Mouse (Mus musculus): ENCODE data around the gene Babam2. TPM values are rescaled to one million over a fixed set of nuclear protein-coding genes. Genes with fewer than 3 reads are reported as not detected.

Babam2 gene
- polyA plus RNA-seq, 1 experiment from 2014 or later: 37.3 TPM

GRCm38 (mm10) chr5:31974614-31975168 is 277.2 kb downstream of the Babam2 start:
- H3K36me3 ChIP-seq (ENCODE audit: control insufficient read depth, insufficient read depth, low read length): no peaks in the 10 kb centered on the region
- no peaks in the 10 kb centered on the region for H3K27me3 ChIP-seq (ENCODE audit: control insufficient read depth, insufficient read depth, low read length)
- WGBS: 64% methylated on average over 3 of the region's 3 CpGs
- H3K9ac ChIP-seq (ENCODE audit: low read length): no peak overlapping the region
- no peak overlapping the region for H3K4me3 ChIP-seq (ENCODE audit: control insufficient read depth in 1 of 2, insufficient read depth in 1 of 2, low read depth in 1 of 2, low read length in 2 of 2)
- H3K4me1 ChIP-seq (ENCODE audit: control insufficient read depth in 2 of 2, insufficient read depth in 2 of 2, low read length in 2 of 2): no peaks in the 10 kb centered on the region
- no peaks in the 10 kb centered on the region for H3K9me3 ChIP-seq (ENCODE audit: control insufficient read depth, low read length)
- ATAC-seq (ENCODE audit: insufficient number of reproducible peaks, insufficient read depth, low FRiP score, low read depth): no peak
- no peak overlapping the region for H3K4me2 ChIP-seq (ENCODE audit: low read length)
- no peak overlapping the region for H3K27ac ChIP-seq (replicated peaks in 1 of 2; ENCODE audit: control insufficient read depth in 1 of 2, insufficient read depth in 1 of 2, low read depth in 2 of 2, low read length in 2 of 2)

GRCm38 (mm10) chr5:31982061-31982460 is 284.6 kb downstream of the Babam2 start:
- H3K4me3 ChIP-seq (ENCODE audit: control insufficient read depth in 1 of 2, insufficient read depth in 1 of 2, low read depth in 1 of 2, low read length in 2 of 2): no peak overlapping the region

GRCm38 (mm10) chr5:31983161-31983560 is 285.7 kb downstream of the Babam2 start:
- Histone ChIP-seq H3K9ac (ENCODE audit: low read length) (no peak overlapping the region), H3K27me3 (ENCODE audit: control insufficient read depth, insufficient read depth, low read length) (no peaks in the 10 kb centered on the region), H3K4me2 (ENCODE audit: low read length) (no peak overlapping the region), H3K4me3 (ENCODE audit: control insufficient read depth in 1 of 2, insufficient read depth in 1 of 2, low read depth in 1 of 2, low read length in 2 of 2) (no peak overlapping the region), H3K9me3 (ENCODE audit: control insufficient read depth, low read length) (no peaks in the 10 kb centered on the region), H3K4me1 (ENCODE audit: control insufficient read depth in 2 of 2, insufficient read depth in 2 of 2, low read length in 2 of 2) (peaks cover 0 to 4% of the 10 kb centered on the region in 2 experiments; a peak in 1 of 4 replicates), H3K36me3 (ENCODE audit: control insufficient read depth, insufficient read depth, low read length) (no peaks in the 10 kb centered on the region), H3K27ac (replicated peaks in 1 of 2; ENCODE audit: control insufficient read depth in 1 of 2, insufficient read depth in 1 of 2, low read depth in 2 of 2, low read length in 2 of 2) (no peak overlapping the region)
- no peak for ATAC-seq (ENCODE audit: insufficient number of reproducible peaks, insufficient read depth, low FRiP score, low read depth)
- 87% methylated on average over 7 of the region's 7 CpGs for WGBS

More at GRCm38 (mm10) chr5:31982061-31982460, 284.6 kb downstream of the Babam2 start:
- Histone ChIP-seq H3K4me1 (ENCODE audit: control insufficient read depth in 2 of 2, insufficient read depth in 2 of 2, low read length in 2 of 2) (peaks cover 0 to 4% of the 10 kb centered on the region in 2 experiments; a peak in 1 of 4 replicates), H3K4me2 (ENCODE audit: low read length) (no peak overlapping the region), H3K36me3 (ENCODE audit: control insufficient read depth, insufficient read depth, low read length) (no peaks in the 10 kb centered on the region), H3K27ac (replicated peaks in 1 of 2; ENCODE audit: control insufficient read depth in 1 of 2, insufficient read depth in 1 of 2, low read depth in 2 of 2, low read length in 2 of 2) (no peak overlapping the region), H3K27me3 (ENCODE audit: control insufficient read depth, insufficient read depth, low read length) (no peaks in the 10 kb centered on the region), H3K9me3 (ENCODE audit: control insufficient read depth, low read length) (no peaks in the 10 kb centered on the region), H3K9ac (ENCODE audit: low read length) (no peak overlapping the region)
- no peak for ATAC-seq (ENCODE audit: insufficient number of reproducible peaks, insufficient read depth, low FRiP score, low read depth)
- 50% methylated on average over 5 of the region's 5 CpGs for WGBS

GRCm38 (mm10) chr5:31983817-31984368 is 286.4 kb downstream of the Babam2 start:
- no peaks in the 10 kb centered on the region for H3K36me3 ChIP-seq (ENCODE audit: control insufficient read depth, insufficient read depth, low read length)
- H3K4me1 ChIP-seq (ENCODE audit: control insufficient read depth in 2 of 2, insufficient read depth in 2 of 2, low read length in 2 of 2): peaks cover 0 to 4% of the 10 kb centered on the region in 2 experiments; a peak in 1 of 4 replicates
- no peak overlapping the region for H3K4me3 ChIP-seq (ENCODE audit: control insufficient read depth in 1 of 2, insufficient read depth in 1 of 2, low read depth in 1 of 2, low read length in 2 of 2)
- H3K4me2 ChIP-seq (ENCODE audit: low read length): no peak overlapping the region
- no peaks in the 10 kb centered on the region for H3K27me3 ChIP-seq (ENCODE audit: control insufficient read depth, insufficient read depth, low read length)
- H3K9ac ChIP-seq (ENCODE audit: low read length): no peak overlapping the region
- 69% methylated on average over 2 of the region's 2 CpGs for WGBS
- ATAC-seq (ENCODE audit: insufficient number of reproducible peaks, insufficient read depth, low FRiP score, low read depth): no peak
- no peaks in the 10 kb centered on the region for H3K9me3 ChIP-seq (ENCODE audit: control insufficient read depth, low read length)
- H3K27ac ChIP-seq (replicated peaks in 1 of 2; ENCODE audit: control insufficient read depth in 1 of 2, insufficient read depth in 1 of 2, low read depth in 2 of 2, low read length in 2 of 2): no peak overlapping the region

GRCm38 (mm10) chr5:31984369-31984961 is 287.0 kb downstream of the Babam2 start:
- no peaks in the 10 kb centered on the region for H3K9me3 ChIP-seq (ENCODE audit: control insufficient read depth, low read length)
- H3K36me3 ChIP-seq (ENCODE audit: control insufficient read depth, insufficient read depth, low read length): no peaks in the 10 kb centered on the region
- 63% methylated on average over 13 of the region's 13 CpGs for WGBS
- H3K9ac ChIP-seq (ENCODE audit: low read length): no peak overlapping the region
- H3K4me3 ChIP-seq (ENCODE audit: control insufficient read depth in 1 of 2, insufficient read depth in 1 of 2, low read depth in 1 of 2, low read length in 2 of 2): no peak overlapping the region
- H3K4me1 ChIP-seq (ENCODE audit: control insufficient read depth in 2 of 2, insufficient read depth in 2 of 2, low read length in 2 of 2): peaks cover 0 to 4% of the 10 kb centered on the region in 2 experiments; a peak in 1 of 4 replicates
- H3K27me3 ChIP-seq (ENCODE audit: control insufficient read depth, insufficient read depth, low read length): no peaks in the 10 kb centered on the region
- no peak for ATAC-seq (ENCODE audit: insufficient number of reproducible peaks, insufficient read depth, low FRiP score, low read depth)
- H3K4me2 ChIP-seq (ENCODE audit: low read length): no peak overlapping the region
- H3K27ac ChIP-seq (replicated peaks in 1 of 2; ENCODE audit: control insufficient read depth in 1 of 2, insufficient read depth in 1 of 2, low read depth in 2 of 2, low read length in 2 of 2): no peak overlapping the region

- no peak for ATAC-seq (ENCODE audit: insufficient number of reproducible peaks, insufficient read depth, low FRiP score, low read depth)
- 83% methylated on average over 2 of the region's 2 CpGs for WGBS
- Histone ChIP-seq H3K36me3 (ENCODE audit: control insufficient read depth, insufficient read depth, low read length) (no peaks in the 10 kb centered on the region), H3K4me1 (ENCODE audit: control insufficient read depth in 2 of 2, insufficient read depth in 2 of 2, low read length in 2 of 2) (peaks cover 0 to 4% of the 10 kb centered on the region in 2 experiments; a peak in 1 of 4 replicates), H3K4me3 (ENCODE audit: control insufficient read depth in 1 of 2, insufficient read depth in 1 of 2, low read depth in 1 of 2, low read length in 2 of 2) (no peak overlapping the region), H3K4me2 (ENCODE audit: low read length) (no peak overlapping the region), H3K9me3 (ENCODE audit: control insufficient read depth, low read length) (no peaks in the 10 kb centered on the region), H3K9ac (ENCODE audit: low read length) (no peak overlapping the region), H3K27ac (replicated peaks in 1 of 2; ENCODE audit: control insufficient read depth in 1 of 2, insufficient read depth in 1 of 2, low read depth in 2 of 2, low read length in 2 of 2) (no peak overlapping the region), H3K27me3 (ENCODE audit: control insufficient read depth, insufficient read depth, low read length) (no peaks in the 10 kb centered on the region)
These were observed 287.5 kb downstream of the Babam2 start for GRCm38 (mm10) chr5:31985021-31985420.

GRCm38 (mm10) chr5:31987541-31988307 is 290.2 kb downstream of the Babam2 start:
- Histone ChIP-seq H3K9ac (ENCODE audit: low read length) (no peak overlapping the region), H3K36me3 (ENCODE audit: control insufficient read depth, insufficient read depth, low read length) (no peaks in the 10 kb centered on the region), H3K9me3 (ENCODE audit: control insufficient read depth, low read length) (no peaks in the 10 kb centered on the region), H3K4me3 (ENCODE audit: control insufficient read depth in 1 of 2, insufficient read depth in 1 of 2, low read depth in 1 of 2, low read length in 2 of 2) (no peak overlapping the region), H3K4me2 (ENCODE audit: low read length) (no peak overlapping the region), H3K27ac (replicated peaks in 1 of 2; ENCODE audit: control insufficient read depth in 1 of 2, insufficient read depth in 1 of 2, low read depth in 2 of 2, low read length in 2 of 2) (no peak overlapping the region), H3K27me3 (ENCODE audit: control insufficient read depth, insufficient read depth, low read length) (no peaks in the 10 kb centered on the region), H3K4me1 (ENCODE audit: control insufficient read depth in 2 of 2, insufficient read depth in 2 of 2, low read length in 2 of 2) (peaks cover 0 to 4% of the 10 kb centered on the region in 2 experiments; a peak in 1 of 4 replicates)
- WGBS: 91% methylated on average over 11 of the region's 11 CpGs
- ATAC-seq (ENCODE audit: insufficient number of reproducible peaks, insufficient read depth, low FRiP score, low read depth): no peak

All from heart, embryonic 14.5 days (tissue).